Mouse (Mus musculus): ENCODE measurements around the gene Wnk1. TPM values are rescaled to one million over a fixed set of nuclear protein-coding genes. Genes with fewer than 3 reads are reported as not detected.

Wnk1 gene
- polyA plus RNA-seq, 1 experiment from 2014 or later, result 42.6 TPM

- no peaks in the 10 kb centered on the region for H3K4me1 ChIP-seq (replicated peaks)
- H3K9ac ChIP-seq, result no peak overlapping the region
- 46% methylated on average over 4 of the region's 4 CpGs for WGBS
- no peak overlapping the region for H3K27ac ChIP-seq
- peaks cover 27% of the 10 kb centered on the region for H3K36me3 ChIP-seq
- no peaks in the 10 kb centered on the region for H3K27me3 ChIP-seq (replicated peaks)
- H3K9me3 ChIP-seq, result no peaks in the 10 kb centered on the region
- no peak overlapping the region for H3K4me2 ChIP-seq (replicated peaks)
- ATAC-seq, result no peak
- no peak overlapping the region for H3K4me3 ChIP-seq (replicated peaks)
Measured at GRCm38 (mm10) chr6:119924235-119925005, 114.1 kb downstream of the Wnk1 start.

- Histone ChIP-seq H3K4me3 (replicated peaks) (no peak overlapping the region), H3K27ac (no peak overlapping the region), H3K4me1 (replicated peaks) (no peaks in the 10 kb centered on the region), H3K9me3 (no peaks in the 10 kb centered on the region), H3K9ac (no peak overlapping the region), H3K4me2 (replicated peaks) (no peak overlapping the region), H3K36me3 (peaks cover 28% of the 10 kb centered on the region), H3K27me3 (replicated peaks) (no peaks in the 10 kb centered on the region)
- ATAC-seq, result no peak
- 89% methylated on average over 4 of the region's 4 CpGs for WGBS
Measured at GRCm38 (mm10) chr6:119922544-119922943, 115.9 kb downstream of the Wnk1 start.

- no peak overlapping the region for H3K27ac ChIP-seq
- ATAC-seq, result no peak
- H3K36me3 ChIP-seq, result peaks cover 28% of the 10 kb centered on the region
- no peak overlapping the region for H3K9ac ChIP-seq
- no peak overlapping the region for H3K4me3 ChIP-seq (replicated peaks)
- WGBS, result 90% methylated on average over 3 of the region's 3 CpGs
- H3K9me3 ChIP-seq, result no peaks in the 10 kb centered on the region
- H3K27me3 ChIP-seq (replicated peaks), result no peaks in the 10 kb centered on the region
- H3K4me1 ChIP-seq (replicated peaks), result no peaks in the 10 kb centered on the region
- no peak overlapping the region for H3K4me2 ChIP-seq (replicated peaks)
Measured at GRCm38 (mm10) chr6:119922136-119922535, 116.3 kb downstream of the Wnk1 start.

- H3K9ac ChIP-seq, result no peak overlapping the region
- H3K4me1 ChIP-seq (replicated peaks), result no peaks in the 10 kb centered on the region
- 81% methylated on average over 16 of the region's 16 CpGs for WGBS
- no peak overlapping the region for H3K4me2 ChIP-seq (replicated peaks)
- no peaks in the 10 kb centered on the region for H3K27me3 ChIP-seq (replicated peaks)
- H3K9me3 ChIP-seq, result no peaks in the 10 kb centered on the region
- peaks cover 26% of the 10 kb centered on the region; the same call in 1 of the 2 replicates for H3K36me3 ChIP-seq
- H3K4me3 ChIP-seq (replicated peaks), result no peak overlapping the region
- ATAC-seq, result no peak
- no peak overlapping the region for H3K27ac ChIP-seq
Measured at GRCm38 (mm10) chr6:119918561-119919181, 119.8 kb downstream of the Wnk1 start.

GRCm38 (mm10) chr6:119915710-119916109 lies 122.8 kb downstream of the Wnk1 start:
- peaks cover 31% of the 10 kb centered on the region for H3K36me3 ChIP-seq
- H3K27ac ChIP-seq, result no peak overlapping the region
- no peak overlapping the region for H3K4me3 ChIP-seq (replicated peaks)
- H3K9ac ChIP-seq, result no peak overlapping the region
- no peaks in the 10 kb centered on the region for H3K4me1 ChIP-seq (replicated peaks)
- ATAC-seq, result no peak
- 95% methylated on average over 5 of the region's 5 CpGs for WGBS
- H3K9me3 ChIP-seq, result no peaks in the 10 kb centered on the region
- H3K27me3 ChIP-seq (replicated peaks), result no peaks in the 10 kb centered on the region
- H3K4me2 ChIP-seq (replicated peaks), result no peak overlapping the region

GRCm38 (mm10) chr6:119912046-119912445 lies 126.4 kb downstream of the Wnk1 start:
- no peak overlapping the region for H3K27ac ChIP-seq
- no peaks in the 10 kb centered on the region for H3K27me3 ChIP-seq (replicated peaks)
- H3K4me1 ChIP-seq (replicated peaks), result no peaks in the 10 kb centered on the region
- H3K4me3 ChIP-seq (replicated peaks), result no peak overlapping the region
- no peak overlapping the region for H3K9ac ChIP-seq
- H3K36me3 ChIP-seq, result peaks cover 16% of the 10 kb centered on the region
- ATAC-seq, result no peak
- no peaks in the 10 kb centered on the region for H3K9me3 ChIP-seq
- no peak overlapping the region for H3K4me2 ChIP-seq (replicated peaks)
- 73% methylated on average over 5 of the region's 5 CpGs for WGBS

- no peaks in the 10 kb centered on the region for H3K27me3 ChIP-seq (replicated peaks)
- ATAC-seq, result no peak
- 84% methylated on average over 5 of the region's 5 CpGs for WGBS
- no peaks in the 10 kb centered on the region for H3K9me3 ChIP-seq
- H3K4me3 ChIP-seq (replicated peaks), result no peak overlapping the region
- no peak overlapping the region for H3K27ac ChIP-seq
- no peak overlapping the region for H3K4me2 ChIP-seq (replicated peaks)
- peaks cover 4% of the 10 kb centered on the region for H3K4me1 ChIP-seq (replicated peaks)
- no peak overlapping the region for H3K9ac ChIP-seq
- H3K36me3 ChIP-seq, result no peaks in the 10 kb centered on the region
Measured at GRCm38 (mm10) chr6:119905461-119905860, 133.0 kb downstream of the Wnk1 start.

- Histone ChIP-seq H3K9me3 (no peaks in the 10 kb centered on the region), H3K4me3 (replicated peaks) (peak overlapping the region; percentile 88), H3K9ac (peak overlapping the region; percentile 86), H3K27me3 (replicated peaks) (no peaks in the 10 kb centered on the region), H3K4me2 (replicated peaks) (peak overlapping the region; percentile 68), H3K4me1 (replicated peaks) (peaks cover 4% of the 10 kb centered on the region), H3K27ac (peak overlapping the region; percentile 95), H3K36me3 (no peaks in the 10 kb centered on the region)
- 16% methylated on average over 15 of the region's 15 CpGs for WGBS
- no peak; the same call in 1 of the 2 replicates for ATAC-seq
Measured at GRCm38 (mm10) chr6:119903081-119903789, 135.2 kb downstream of the Wnk1 start.

- peak within 1 kb of the TSS; percentile 88 for H3K4me3 ChIP-seq (replicated peaks)
- H3K36me3 ChIP-seq, result no peaks in the 10 kb centered on the region
- peak within 1 kb of the TSS; percentile 95 for H3K27ac ChIP-seq
- ATAC-seq, result peak; percentile 92
- peaks cover 4% of the 10 kb centered on the region for H3K4me1 ChIP-seq (replicated peaks)
- WGBS, result 1% methylated on average over 67 of the region's 67 CpGs
- H3K27me3 ChIP-seq (replicated peaks), result no peaks in the 10 kb centered on the region
- H3K9me3 ChIP-seq, result no peaks in the 10 kb centered on the region
- peak within 1 kb of the TSS; percentile 68 for H3K4me2 ChIP-seq (replicated peaks)
- peak within 1 kb of the TSS; percentile 86 for H3K9ac ChIP-seq
Measured at GRCm38 (mm10) chr6:119902204-119903080, 136.0 kb downstream of the Wnk1 start, which contains the start of gene Rad52. TSS of gene Rad52 (plus strand) at chr6:119902698.

GRCm38 (mm10) chr6:119892711-119893110 lies 145.8 kb downstream of the Wnk1 start:
- no peak overlapping the region for H3K4me2 ChIP-seq (replicated peaks)
- no peak overlapping the region for H3K4me3 ChIP-seq (replicated peaks)
- H3K9ac ChIP-seq, result no peak overlapping the region
- H3K27me3 ChIP-seq (replicated peaks), result no peaks in the 10 kb centered on the region
- no peak for ATAC-seq
- no peaks in the 10 kb centered on the region for H3K9me3 ChIP-seq
- no peak overlapping the region for H3K27ac ChIP-seq
- H3K4me1 ChIP-seq (replicated peaks), result no peaks in the 10 kb centered on the region
- no peaks in the 10 kb centered on the region for H3K36me3 ChIP-seq
- 81% methylated on average over 7 of the region's 7 CpGs for WGBS

GRCm38 (mm10) chr6:119883151-119883550 lies 155.3 kb downstream of the Wnk1 start:
- WGBS, result 67% methylated on average over 7 of the region's 7 CpGs
- no peak overlapping the region for H3K9ac ChIP-seq
- no peak overlapping the region for H3K4me2 ChIP-seq (replicated peaks)
- H3K9me3 ChIP-seq, result no peaks in the 10 kb centered on the region
- no peak for ATAC-seq
- no peaks in the 10 kb centered on the region for H3K36me3 ChIP-seq
- no peaks in the 10 kb centered on the region for H3K27me3 ChIP-seq (replicated peaks)
- H3K4me1 ChIP-seq (replicated peaks), result no peaks in the 10 kb centered on the region
- no peak overlapping the region for H3K4me3 ChIP-seq (replicated peaks)
- H3K27ac ChIP-seq, result no peak overlapping the region
